Mouse (Mus musculus) embryonic facial prominence, embryonic 12.5 days (tissue): ENCODE measurements around the gene Mad2l2. TPM values are rescaled to one million over a fixed set of nuclear protein-coding genes. Genes with fewer than 3 reads are reported as not detected.
"Not testable (repeated sequence)": the region's sequence is repeated elsewhere in the genome, so short reads cannot be mapped to it uniquely, and the experiment has no call there.

Experiments
- ATAC-seq: fragments of 200-750 bp; cut with Nextera tagmentation; 2 replicates; pipeline ENCODE4 v1.8.0; 2017; ENCODE audit not compliant: insufficient number of reproducible peaks, insufficient read depth, low FRiP score, low TSS enrichment
- H3K27ac ChIP-seq: fragments of 300-500 bp; sonication (generic); 2 replicates; pipeline ENCODE4 v1.5.1; 2016; ENCODE audit warnings: mild to moderate bottlenecking
- H3K27me3 ChIP-seq: fragments of 300-500 bp; sonication (generic); 2 replicates; pipeline ENCODE4 v1.6.1; 2016; ENCODE audit warnings: mild to moderate bottlenecking, moderate library complexity
- H3K36me3 ChIP-seq: fragments of 300-500 bp; sonication (generic); 2 replicates; pipeline ENCODE4 v1.6.1; 2016; ENCODE audit warnings: mild to moderate bottlenecking
- H3K4me1 ChIP-seq: fragments of 300-500 bp; sonication (generic); 2 replicates; pipeline ENCODE4 v1.6.1; 2016
- H3K4me2 ChIP-seq: fragments of 300-500 bp; sonication (generic); replicated peaks from 2 replicates; pipeline ENCODE4 v1.6.1; 2016; ENCODE audit warnings: mild to moderate bottlenecking, moderate library complexity
- H3K4me3 ChIP-seq: fragments of 300-500 bp; sonication (generic); 2 replicates; pipeline ENCODE4 v1.5.1; 2016; ENCODE audit warnings: mild to moderate bottlenecking
- H3K9ac ChIP-seq: fragments of 300-500 bp; sonication (generic); 2 replicates; pipeline ENCODE4 v1.6.1; 2016; ENCODE audit warnings: mild to moderate bottlenecking, moderate library complexity
- H3K9me3 ChIP-seq: fragments of 300-500 bp; sonication (generic); 2 replicates; pipeline ENCODE4 v1.6.1; 2016; ENCODE audit warnings: mild to moderate bottlenecking, moderate library complexity
- WGBS: fragments of 180-500 bp; shearing (Covaris S2); methylation state at CpG from one replicate; pipeline ENCODE4 v1.1.7; 2016; 5-methylcytosine and 5-hydroxymethylcytosine counted together
- microRNA-seq: library from miRNA; unstranded; fragments of <30 nt; microRNA quantifications from one replicate; pipeline ENCODE4, GENCODE M21; 2017
- polyA plus RNA-seq: library from polyadenylated mRNA; unstranded; fragments of >200 nt; fragmentation: Nextera tagmentation; extraction: Ambion mirVana; gene quantifications from 2 replicates; pipeline ENCODE4 v1.2.1, GENCODE M21; 2016

The Mad2l2 gene
- polyA plus RNA-seq, 1 experiment from 2014 or later = 80.2 TPM

GRCm38 (mm10) chr4:148182363-148182762, 52.2 kb downstream of the Mad2l2 start:
- Histone ChIP-seq H3K27ac (no peak overlapping the region), H3K9me3 (no peaks in the 10 kb centered on the region), H3K4me2 (no peak overlapping the region), H3K36me3 (no peaks in the 10 kb centered on the region), H3K4me3 (no peak overlapping the region), H3K9ac (no peak overlapping the region), H3K4me1 (peaks cover 4% of the 10 kb centered on the region; the same call in 1 of the 2 replicates), H3K27me3 (peaks cover 30% of the 10 kb centered on the region)
- no peak for ATAC-seq
- 30% methylated on average over 8 of the region's 8 CpGs for WGBS

GRCm38 (mm10) chr4:148184564-148184963, 54.4 kb downstream of the Mad2l2 start:
- WGBS = 24% methylated on average over 9 of the region's 9 CpGs
- no peak overlapping the region for H3K4me3 ChIP-seq
- no peak overlapping the region for H3K9ac ChIP-seq
- H3K4me2 ChIP-seq = no peak overlapping the region
- H3K36me3 ChIP-seq = no peaks in the 10 kb centered on the region
- no peaks in the 10 kb centered on the region for H3K9me3 ChIP-seq
- peak; percentile 48; the same call in 1 of the 2 replicates for ATAC-seq
- H3K27me3 ChIP-seq = peaks cover 17% of the 10 kb centered on the region
- peaks cover 4% of the 10 kb centered on the region; the same call in 1 of the 2 replicates for H3K4me1 ChIP-seq
- no peak overlapping the region for H3K27ac ChIP-seq

GRCm38 (mm10) chr4:148185819-148186218, 55.6 kb downstream of the Mad2l2 start:
- no peak overlapping the region for H3K27ac ChIP-seq
- 73% methylated on average over 4 of the region's 4 CpGs for WGBS
- H3K4me2 ChIP-seq = no peak overlapping the region
- H3K36me3 ChIP-seq = no peaks in the 10 kb centered on the region
- ATAC-seq = no peak
- H3K4me3 ChIP-seq = no peak overlapping the region
- no peak overlapping the region for H3K9ac ChIP-seq
- H3K9me3 ChIP-seq = no peaks in the 10 kb centered on the region
- peaks cover 4% of the 10 kb centered on the region; the same call in 1 of the 2 replicates for H3K4me1 ChIP-seq
- peaks cover 13% of the 10 kb centered on the region for H3K27me3 ChIP-seq

GRCm38 (mm10) chr4:148188767-148189166, 58.6 kb downstream of the Mad2l2 start:
- H3K9ac ChIP-seq, ATAC-seq, H3K4me3 ChIP-seq, H3K27ac ChIP-seq, H3K27me3 ChIP-seq, H3K4me2 ChIP-seq, H3K4me1 ChIP-seq, H3K36me3 ChIP-seq, H3K9me3 ChIP-seq: not testable (repeated sequence)
- WGBS = 91% methylated on average over 1 of the region's 1 CpGs

- H3K4me3 ChIP-seq = no peak overlapping the region
- WGBS = 32% methylated on average over 11 of the region's 11 CpGs
- H3K27ac ChIP-seq = no peak overlapping the region
- H3K4me1 ChIP-seq = no peaks in the 10 kb centered on the region
- ATAC-seq = no peak
- H3K27me3 ChIP-seq = peaks cover 10% of the 10 kb centered on the region; the same call in 1 of the 2 replicates
- H3K9me3 ChIP-seq = no peaks in the 10 kb centered on the region
- no peaks in the 10 kb centered on the region for H3K36me3 ChIP-seq
- no peak overlapping the region for H3K9ac ChIP-seq
- no peak overlapping the region for H3K4me2 ChIP-seq
These were observed 62.6 kb downstream of the Mad2l2 start for GRCm38 (mm10) chr4:148192707-148193245.

- Histone ChIP-seq H3K9ac (no peak overlapping the region), H3K27me3 (peaks cover 17% of the 10 kb centered on the region), H3K36me3 (no peaks in the 10 kb centered on the region), H3K4me3 (no peak overlapping the region), H3K4me1 (no peaks in the 10 kb centered on the region), H3K27ac (no peak overlapping the region), H3K4me2 (no peak overlapping the region), H3K9me3 (no peaks in the 10 kb centered on the region)
- 0 out of 2 replicates have a peak, but pooled peaks have one; percentile 29 for ATAC-seq
These were observed 64.2 kb downstream of the Mad2l2 start for GRCm38 (mm10) chr4:148194400-148194799.

Small RNAs within 50 kb of the gene (microRNA-seq; reads per million reads assigned to microRNA genes)
- not detected for gene Mir7022

Other genes with a start within 250 kb of the Mad2l2 start
- 38.2 and 42.6 TPM in 2 replicates for gene Mfn2, start 225.7 kb upstream of the Mad2l2 start, polyA plus RNA-seq
- 52.9 and 54.8 TPM in 2 replicates for gene Plod1, start 193.6 kb upstream of the Mad2l2 start, polyA plus RNA-seq
- gene 2510039O18Rik, start 189.5 kb upstream of the Mad2l2 start, polyA plus RNA-seq = 25.4 and 25.6 TPM in 2 replicates
- gene Nppb, start 144.6 kb upstream of the Mad2l2 start, polyA plus RNA-seq = not detected in 2 replicates
- gene Nppa, start 129.7 kb upstream of the Mad2l2 start, polyA plus RNA-seq = 0.64 and 10.6 TPM in 2 replicates
- gene Clcn6, start 91.6 kb upstream of the Mad2l2 start, polyA plus RNA-seq = 10.5 and 10.6 TPM in 2 replicates
- 25.7 and 29.1 TPM in 2 replicates for gene Mthfr, start 91.3 kb upstream of the Mad2l2 start, polyA plus RNA-seq
- 12.0 and 14.0 TPM in 2 replicates for gene Agtrap, start 42.4 kb upstream of the Mad2l2 start, polyA plus RNA-seq
- gene Draxin, start 314 bp downstream of the Mad2l2 start, polyA plus RNA-seq = 1.7 and 1.8 TPM in 2 replicates
- 10.6 and 10.8 TPM in 2 replicates for gene Fbxo6, start 21.8 kb downstream of the Mad2l2 start, polyA plus RNA-seq
- 19.7 and 23.6 TPM in 2 replicates for gene Fbxo44, start 30.1 kb downstream of the Mad2l2 start, polyA plus RNA-seq
- 4.1 and 4.7 TPM in 2 replicates for gene Fbxo2, start 30.2 kb downstream of the Mad2l2 start, polyA plus RNA-seq
- gene Disp3, start 157.6 kb downstream of the Mad2l2 start, polyA plus RNA-seq = 0.65 and 0.74 TPM in 2 replicates